Mouse (Mus musculus): ENCODE data around the gene Slc24a4. TPM values are rescaled to one million over a fixed set of nuclear protein-coding genes. Genes with fewer than 3 reads are reported as not detected.
"Not testable (repeated sequence)": the region's sequence is repeated elsewhere in the genome, so short reads cannot be mapped to it uniquely, and the experiment has no call there.

The Slc24a4 gene
- polyA plus RNA-seq, 1 experiment from 2014 or later: 2.9 TPM

DNA sequence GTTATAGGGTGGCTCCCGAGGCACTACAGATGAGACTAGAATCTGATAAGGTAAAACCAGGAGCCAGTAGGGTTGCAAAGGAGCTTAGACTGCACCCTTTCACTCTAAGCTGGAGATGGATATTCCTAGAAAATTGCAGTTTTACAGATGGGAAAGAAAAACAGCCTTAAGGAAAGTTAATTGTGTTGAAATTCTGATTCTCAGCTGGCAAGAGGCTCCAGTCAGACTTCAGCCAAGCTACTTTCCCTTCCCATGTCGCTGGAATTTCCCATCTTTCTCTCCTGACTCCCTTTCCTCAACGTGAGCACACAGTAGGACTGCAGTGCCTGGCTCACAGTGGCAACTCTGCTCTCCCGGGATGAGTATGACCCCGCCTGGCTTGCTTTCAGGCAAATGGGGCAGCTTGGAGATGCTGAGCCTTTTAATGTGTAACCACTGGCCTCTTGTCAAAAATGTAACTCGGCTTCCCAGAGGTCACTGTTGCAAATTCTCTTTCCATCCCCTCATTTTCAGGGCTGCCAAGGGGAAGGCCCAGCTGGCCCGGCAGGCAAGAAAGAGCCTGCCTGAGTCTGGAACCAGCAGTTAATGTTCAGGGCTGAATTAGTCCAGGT, 147.4 kb downstream of the Slc24a4 start:
- Histone ChIP-seq H3K4me2 (no peak overlapping the region), H3K9me3 (replicated peaks) (no peaks in the 10 kb centered on the region), H3K36me3 (no peaks in the 10 kb centered on the region), H3K4me3 (no peak overlapping the region), H3K4me1 (replicated peaks) (no peaks in the 10 kb centered on the region), H3K27me3 (no peaks in the 10 kb centered on the region), H3K27ac (no peak overlapping the region), H3K9ac (no peak overlapping the region)
- ATAC-seq (replicated peaks; ENCODE audit: insufficient number of reproducible peaks, insufficient read depth, low FRiP score, low read depth): no peak; the same call in 1 of the 2 replicates
- WGBS: 41% methylated on average over 7 of the region's 7 CpGs

- H3K9ac ChIP-seq; H3K4me3 ChIP-seq; ATAC-seq (replicated peaks; ENCODE audit: insufficient number of reproducible peaks, insufficient read depth, low FRiP score, low read depth); H3K4me2 ChIP-seq; H3K27ac ChIP-seq; H3K36me3 ChIP-seq; H3K9me3 ChIP-seq (replicated peaks); H3K27me3 ChIP-seq: not testable (repeated sequence)
- H3K4me1 ChIP-seq (replicated peaks): peaks cover 22% of the 10 kb centered on the region
- 55% methylated on average over 4 of the region's 4 CpGs for WGBS
Observed at GRCm38 (mm10) chr12:102280290-102280689, 151.8 kb downstream of the Slc24a4 start.

DNA sequence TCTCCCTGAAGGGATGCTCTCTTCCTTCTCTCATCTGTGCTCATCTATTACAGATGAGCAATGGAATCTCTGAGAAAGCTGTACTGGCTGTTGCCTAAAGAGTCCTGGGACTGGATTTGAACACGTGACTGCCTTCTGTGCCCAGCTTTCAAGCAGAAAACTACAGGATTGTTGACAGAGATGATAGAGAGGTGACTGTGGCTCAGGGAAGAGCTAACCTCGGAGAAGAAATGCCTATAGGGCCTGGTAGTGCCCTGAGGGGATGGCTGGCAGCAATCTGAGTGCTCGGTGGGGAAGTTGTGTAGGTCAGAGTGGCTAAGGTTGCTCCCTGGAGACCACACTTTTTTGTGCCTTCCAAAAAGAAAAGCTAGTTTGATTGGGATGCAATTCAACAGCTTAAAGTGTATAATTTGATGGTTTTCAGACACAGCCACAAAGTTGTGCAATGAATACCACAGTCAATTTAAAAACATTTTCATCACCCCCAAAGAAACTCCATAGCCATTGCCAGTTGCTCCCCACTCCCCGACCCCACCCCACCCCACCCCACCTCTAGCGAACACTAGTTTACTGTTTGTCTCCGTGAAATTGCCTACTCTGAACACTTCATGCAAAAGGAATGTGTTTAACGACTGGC, 152.5 kb downstream of the Slc24a4 start:
- ATAC-seq (replicated peaks; ENCODE audit: insufficient number of reproducible peaks, insufficient read depth, low FRiP score, low read depth): no peak

DNA sequence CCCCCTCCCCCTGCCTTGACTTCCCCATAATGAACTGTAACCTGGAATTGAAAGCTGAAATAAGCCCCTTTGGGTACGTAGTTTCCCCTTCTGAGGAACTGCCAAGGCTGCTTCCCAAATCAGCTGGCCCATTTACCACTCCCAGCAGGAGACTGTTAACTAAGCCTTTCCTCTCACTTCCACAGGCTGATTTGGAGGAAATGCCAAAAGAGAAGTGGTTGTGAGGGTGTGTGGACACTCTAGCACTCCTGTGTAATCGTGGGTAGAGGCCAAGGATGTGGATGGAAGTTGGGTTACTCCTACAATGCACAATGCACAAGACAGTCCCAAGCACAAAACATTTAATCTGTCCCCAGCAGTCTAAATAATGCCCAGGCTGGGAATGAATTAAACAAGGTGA, 153.6 kb downstream of the Slc24a4 start:
- Histone ChIP-seq H3K9ac (no peak overlapping the region; the same call in 1 of the 2 replicates), H3K27ac (peak overlapping the region; percentile 90), H3K9me3 (replicated peaks) (no peaks in the 10 kb centered on the region), H3K4me1 (replicated peaks) (peaks cover 41% of the 10 kb centered on the region), H3K27me3 (no peaks in the 10 kb centered on the region), H3K4me2 (peak overlapping the region; percentile 95), H3K36me3 (no peaks in the 10 kb centered on the region), H3K4me3 (peak overlapping the region; percentile 73)
- no peak for ATAC-seq (replicated peaks; ENCODE audit: insufficient number of reproducible peaks, insufficient read depth, low FRiP score, low read depth)
- 65% methylated on average over 2 of the region's 2 CpGs for WGBS

More for the DNA sequence above, 152.5 kb downstream of the Slc24a4 start:
- H3K27me3 ChIP-seq: no peaks in the 10 kb centered on the region
- 47% methylated on average over 7 of the region's 7 CpGs for WGBS
- no peak overlapping the region for H3K27ac ChIP-seq
- no peak overlapping the region for H3K4me3 ChIP-seq
- no peak overlapping the region for H3K9ac ChIP-seq
- H3K4me2 ChIP-seq: no peak overlapping the region
- H3K36me3 ChIP-seq: no peaks in the 10 kb centered on the region
- H3K9me3 ChIP-seq (replicated peaks): no peaks in the 10 kb centered on the region
- H3K4me1 ChIP-seq (replicated peaks): peaks cover 29% of the 10 kb centered on the region

DNA sequence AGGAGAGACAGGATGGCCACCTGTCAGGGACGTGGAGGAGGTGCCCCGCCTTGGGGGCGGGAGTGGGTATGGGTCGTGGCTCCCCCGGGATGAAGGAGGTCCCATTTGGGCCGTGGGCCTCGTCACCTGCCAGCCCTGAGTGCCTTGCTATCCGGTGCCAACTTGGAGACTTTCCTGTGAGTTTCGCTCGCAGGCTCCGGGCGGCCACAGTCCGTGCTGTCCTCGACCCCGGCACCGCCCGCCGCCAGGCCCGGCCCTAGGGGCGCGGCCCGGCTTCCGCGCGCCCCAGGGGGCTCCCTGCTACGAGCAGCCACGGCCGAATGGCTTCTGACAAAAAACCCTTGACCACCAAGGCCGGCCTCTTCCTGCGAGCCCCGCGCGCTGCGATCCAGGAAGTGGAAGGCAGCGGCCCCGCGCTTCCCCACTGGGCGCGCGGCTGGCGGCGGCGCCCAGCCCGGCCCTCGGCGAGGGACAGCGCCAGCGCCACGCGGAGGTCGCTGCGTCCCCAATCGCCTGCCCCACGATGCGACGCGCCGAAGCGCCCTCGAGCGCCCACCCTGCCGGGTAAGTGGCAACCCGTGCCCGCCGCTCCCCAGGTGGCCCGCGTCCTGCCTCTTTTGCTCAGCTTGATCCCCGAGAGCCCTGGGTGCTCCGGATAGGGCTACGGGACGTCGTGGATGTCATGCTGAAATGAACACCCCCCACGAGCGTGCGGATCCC, 154.4 kb downstream of the Slc24a4 start, which contains the start of gene Rin3:
TSS of gene Rin3 (plus strand) at position 286 of the 720 bp plus-strand sequence.
- Histone ChIP-seq H3K9me3 (replicated peaks) (no peaks in the 10 kb centered on the region), H3K4me1 (replicated peaks) (peaks cover 49% of the 10 kb centered on the region), H3K36me3 (no peaks in the 10 kb centered on the region), H3K4me3 (peak within 1 kb of the TSS; percentile 73), H3K27me3 (no peaks in the 10 kb centered on the region), H3K9ac (peak within 1 kb of the TSS; percentile 80), H3K4me2 (peak within 1 kb of the TSS; percentile 95), H3K27ac (peak within 1 kb of the TSS; percentile 90)
- under 1% methylated on average over 67 of the region's 75 CpGs for WGBS
- ATAC-seq (replicated peaks; ENCODE audit: insufficient number of reproducible peaks, insufficient read depth, low FRiP score, low read depth): peak; percentile 19

- peak overlapping the region; percentile 80 for H3K9ac ChIP-seq
- peak overlapping the region; percentile 73 for H3K4me3 ChIP-seq
- H3K4me2 ChIP-seq: peak overlapping the region; percentile 95
- ATAC-seq (replicated peaks; ENCODE audit: insufficient number of reproducible peaks, insufficient read depth, low FRiP score, low read depth): peak; percentile 51
- peaks cover 56% of the 10 kb centered on the region for H3K4me1 ChIP-seq (replicated peaks)
- H3K9me3 ChIP-seq (replicated peaks): no peaks in the 10 kb centered on the region
- no peaks in the 10 kb centered on the region for H3K36me3 ChIP-seq
- H3K27me3 ChIP-seq: no peaks in the 10 kb centered on the region
- peak overlapping the region; percentile 90 for H3K27ac ChIP-seq
- WGBS: 3% methylated on average over 22 of the region's 24 CpGs
Observed at GRCm38 (mm10) chr12:102283483-102284266, 155.1 kb downstream of the Slc24a4 start.

DNA sequence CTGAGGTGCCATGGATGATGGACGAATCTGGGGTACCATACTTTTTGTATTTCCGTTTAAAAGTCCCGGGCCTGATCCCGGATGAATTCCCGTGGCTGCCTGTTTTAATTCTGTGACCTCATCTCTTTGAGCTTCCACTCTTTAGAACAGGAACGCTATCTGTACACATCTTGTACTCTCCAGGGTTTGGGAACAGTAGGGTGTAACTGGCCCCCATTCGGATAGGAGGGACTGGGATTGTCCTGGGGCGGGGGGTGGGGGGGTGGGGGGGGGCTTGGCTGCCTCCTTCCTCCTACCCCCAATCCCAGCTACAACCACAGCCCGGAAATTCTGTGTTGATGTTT, 155.7 kb downstream of the Slc24a4 start:
- H3K4me1 ChIP-seq (replicated peaks): peaks cover 60% of the 10 kb centered on the region
- no peaks in the 10 kb centered on the region for H3K27me3 ChIP-seq
- no peaks in the 10 kb centered on the region for H3K36me3 ChIP-seq
- peak overlapping the region; percentile 80 for H3K9ac ChIP-seq
- H3K4me3 ChIP-seq: peak overlapping the region; percentile 73
- no peaks in the 10 kb centered on the region for H3K9me3 ChIP-seq (replicated peaks)
- ATAC-seq (replicated peaks; ENCODE audit: insufficient number of reproducible peaks, insufficient read depth, low FRiP score, low read depth): no peak
- peak overlapping the region; percentile 95 for H3K4me2 ChIP-seq
- H3K27ac ChIP-seq: peak overlapping the region; percentile 90
- WGBS: 7% methylated on average over 9 of the region's 9 CpGs

- H3K27ac ChIP-seq: peak overlapping the region; percentile 90
- no peak for ATAC-seq (replicated peaks; ENCODE audit: insufficient number of reproducible peaks, insufficient read depth, low FRiP score, low read depth)
- H3K36me3 ChIP-seq: no peaks in the 10 kb centered on the region
- WGBS: 45% methylated on average over 3 of the region's 3 CpGs
- peak overlapping the region; percentile 80 for H3K9ac ChIP-seq
- H3K4me1 ChIP-seq (replicated peaks): peaks cover 60% of the 10 kb centered on the region
- peak overlapping the region; percentile 95 for H3K4me2 ChIP-seq
- no peaks in the 10 kb centered on the region for H3K27me3 ChIP-seq
- H3K9me3 ChIP-seq (replicated peaks): no peaks in the 10 kb centered on the region
- peak overlapping the region; percentile 73 for H3K4me3 ChIP-seq
Observed at GRCm38 (mm10) chr12:102284618-102285159, 156.2 kb downstream of the Slc24a4 start.

GRCm38 (mm10) chr12:102285318-102285717, 156.8 kb downstream of the Slc24a4 start:
- Histone ChIP-seq H3K4me1 (replicated peaks) (peaks cover 60% of the 10 kb centered on the region), H3K4me2 (peak overlapping the region; percentile 95), H3K9ac (peak overlapping the region; percentile 33; the same call in 1 of the 2 replicates), H3K36me3 (no peaks in the 10 kb centered on the region), H3K27ac (peak overlapping the region; percentile 90), H3K9me3 (replicated peaks) (no peaks in the 10 kb centered on the region), H3K4me3 (no peak overlapping the region), H3K27me3 (no peaks in the 10 kb centered on the region)
- no peak for ATAC-seq (replicated peaks; ENCODE audit: insufficient number of reproducible peaks, insufficient read depth, low FRiP score, low read depth)
- WGBS: 68% methylated on average over 6 of the region's 6 CpGs

DNA sequence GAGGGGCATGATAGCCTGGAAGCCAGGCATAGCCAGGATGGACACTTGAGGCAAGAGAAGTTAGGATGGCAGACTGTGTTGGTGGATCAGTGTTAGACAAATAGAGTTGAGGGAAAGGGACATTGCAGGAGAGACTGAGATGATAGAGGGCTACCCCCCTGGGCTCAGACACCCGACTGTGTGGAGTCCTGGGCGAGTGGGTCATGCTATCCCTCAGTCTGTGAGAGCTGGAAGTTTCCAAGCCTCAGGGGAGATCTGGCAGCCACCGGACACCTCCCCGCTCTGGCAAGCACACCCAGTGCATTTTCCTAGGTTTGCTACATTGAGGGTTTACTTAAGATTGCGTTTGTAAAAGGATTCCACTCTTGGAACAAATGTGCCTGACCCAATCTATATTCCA, 157.2 kb downstream of the Slc24a4 start:
- H3K4me3 ChIP-seq: no peak overlapping the region
- H3K4me1 ChIP-seq (replicated peaks): peaks cover 60% of the 10 kb centered on the region
- no peaks in the 10 kb centered on the region for H3K36me3 ChIP-seq
- no peaks in the 10 kb centered on the region for H3K9me3 ChIP-seq (replicated peaks)
- no peaks in the 10 kb centered on the region for H3K27me3 ChIP-seq
- peak overlapping the region; percentile 95 for H3K4me2 ChIP-seq
- ATAC-seq (replicated peaks; ENCODE audit: insufficient number of reproducible peaks, insufficient read depth, low FRiP score, low read depth): no peak
- no peak overlapping the region for H3K9ac ChIP-seq
- peak overlapping the region; percentile 72 for H3K27ac ChIP-seq
- WGBS: 60% methylated on average over 5 of the region's 5 CpGs

All from heart, embryonic 15.5 days (tissue).